Mouse (Mus musculus) small intestine, adult 2 months (tissue): ENCODE results near the gene Limch1. TPM values are rescaled to one million over a fixed set of nuclear protein-coding genes. Genes with fewer than 3 reads are reported as not detected.

ENCODE experiments used
- H3K27ac ChIP-seq: fragments of 200-500 bp; 2 replicates; pipeline ENCODE4 v1.5.1; 2012; ENCODE audit warnings: low read depth, low read length, control low read depth, inconsistent platforms; ENCODE audit not compliant: insufficient read depth
- H3K27me3 ChIP-seq: fragments of 200-500 bp; 2 replicates; pipeline ENCODE4 v1.6.1; 2012; ENCODE audit warnings: mild to moderate bottlenecking, moderate library complexity, low read length, inconsistent platforms; ENCODE audit not compliant: control insufficient read depth, insufficient read depth
- H3K36me3 ChIP-seq: fragments of 200-500 bp; 2 replicates; pipeline ENCODE4 v1.6.1; 2012; ENCODE audit warnings: mild to moderate bottlenecking, low read length, control low read depth, inconsistent platforms; ENCODE audit not compliant: control insufficient read depth, insufficient read depth
- H3K4me1 ChIP-seq: fragments of 200-500 bp; 2 replicates; pipeline ENCODE4 v1.6.1; 2012; ENCODE audit warnings: low read length, inconsistent platforms, mixed read lengths; ENCODE audit not compliant: control insufficient read depth, insufficient read depth, insufficient read length
- H3K4me3 ChIP-seq: fragments of 200-500 bp; 2 replicates; pipeline ENCODE4 v1.5.1; 2012; ENCODE audit warnings: low read depth, mild to moderate bottlenecking, control low read depth, inconsistent platforms, low read length, moderate library complexity
- CTCF ChIP-seq: fragments of 200-500 bp; IDR thresholded peaks from 2 replicates; pipeline ENCODE4 v1.5.1; 2012; ENCODE audit warnings: low read depth, mild to moderate bottlenecking, control low read depth, inconsistent platforms, low read length, moderate library complexity, mixed read lengths; ENCODE audit not compliant: insufficient replicate concordance, insufficient read length; ENCODE audit errors: extremely low read depth
- POLR2A ChIP-seq: fragments of 200-500 bp; IDR thresholded peaks from 2 replicates; pipeline ENCODE4 v1.6.1; 2012; ENCODE audit warnings: low read depth, mild to moderate bottlenecking, control low read depth, inconsistent platforms, low read length, moderate library complexity
- WGBS: fragments of 180-500 bp; shearing (Covaris S2); methylation state at CpG from one replicate; pipeline ENCODE4 v1.1.7; 2018; 5-methylcytosine and 5-hydroxymethylcytosine counted together
- polyA plus RNA-seq: library from polyadenylated mRNA; depleted of rRNA; stranded (reverse); fragments of >200 nt; gene quantifications from 2 replicates; pipeline ENCODE4 v1.2.3, GENCODE M21; 2012

Limch1 gene
- polyA plus RNA-seq, 1 experiment = 1.0 TPM

- TF ChIP-seq CTCF (no peak), POLR2A (no peak)
- H3K36me3 ChIP-seq = no peaks in the 10 kb centered on the region
- H3K4me1 ChIP-seq = no peaks in the 10 kb centered on the region
- H3K4me3 ChIP-seq = no peak overlapping the region
- H3K27ac ChIP-seq = no peak overlapping the region
- H3K27me3 ChIP-seq = no peaks in the 10 kb centered on the region
- WGBS = 91% methylated on average over 5 of the region's 5 CpGs
These were observed 23.9 kb downstream of the Limch1 start for GRCm38 (mm10) chr5:66769558-66769957.

GRCm38 (mm10) chr5:66777999-66778710 lies 32.5 kb downstream of the Limch1 start:
- no peak overlapping the region for H3K4me3 ChIP-seq
- no peaks in the 10 kb centered on the region for H3K4me1 ChIP-seq
- no peak overlapping the region for H3K27ac ChIP-seq
- no peak for TF ChIP-seq POLR2A
- TF ChIP-seq CTCF = no peak
- WGBS = 40% methylated on average over 10 of the region's 10 CpGs
- H3K36me3 ChIP-seq = no peaks in the 10 kb centered on the region
- no peaks in the 10 kb centered on the region for H3K27me3 ChIP-seq

GRCm38 (mm10) chr5:66780371-66780770 lies 34.7 kb downstream of the Limch1 start:
- Histone ChIP-seq H3K4me1 (no peaks in the 10 kb centered on the region), H3K27ac (no peak overlapping the region), H3K36me3 (no peaks in the 10 kb centered on the region), H3K27me3 (no peaks in the 10 kb centered on the region), H3K4me3 (no peak overlapping the region)
- 94% methylated on average over 4 of the region's 4 CpGs for WGBS
- TF ChIP-seq POLR2A (no peak), CTCF (no peak)

- Histone ChIP-seq H3K27me3 (no peaks in the 10 kb centered on the region), H3K36me3 (no peaks in the 10 kb centered on the region), H3K4me3 (no peak overlapping the region), H3K27ac (no peak overlapping the region), H3K4me1 (no peaks in the 10 kb centered on the region)
- WGBS = 88% methylated on average over 1 of the region's 1 CpGs
- TF ChIP-seq CTCF = no peak
- TF ChIP-seq POLR2A = no peak
These were observed 35.9 kb downstream of the Limch1 start for GRCm38 (mm10) chr5:66781507-66781906.

- no peaks in the 10 kb centered on the region for H3K27me3 ChIP-seq
- no peaks in the 10 kb centered on the region for H3K4me1 ChIP-seq
- H3K27ac ChIP-seq = no peak overlapping the region
- H3K4me3 ChIP-seq = no peak overlapping the region
- H3K36me3 ChIP-seq = no peaks in the 10 kb centered on the region
- no peak for TF ChIP-seq POLR2A
- no peak for TF ChIP-seq CTCF
- WGBS = 96% methylated on average over 2 of the region's 2 CpGs
These were observed 37.2 kb downstream of the Limch1 start for GRCm38 (mm10) chr5:66782851-66783250.

GRCm38 (mm10) chr5:66784624-66785361 lies 39.2 kb downstream of the Limch1 start:
- Histone ChIP-seq H3K36me3 (no peaks in the 10 kb centered on the region), H3K27ac (no peak overlapping the region), H3K4me3 (no peak overlapping the region), H3K27me3 (no peaks in the 10 kb centered on the region), H3K4me1 (no peaks in the 10 kb centered on the region)
- no peak for TF ChIP-seq POLR2A
- WGBS = 77% methylated on average over 9 of the region's 9 CpGs

GRCm38 (mm10) chr5:66785995-66786620 lies 40.5 kb downstream of the Limch1 start:
- H3K27ac ChIP-seq = no peak overlapping the region
- WGBS = 42% methylated on average over 1 of the region's 1 CpGs
- H3K36me3 ChIP-seq = no peaks in the 10 kb centered on the region
- no peaks in the 10 kb centered on the region for H3K4me1 ChIP-seq
- no peaks in the 10 kb centered on the region for H3K27me3 ChIP-seq
- TF ChIP-seq POLR2A (no peak), CTCF (no peak)
- H3K4me3 ChIP-seq = no peak overlapping the region
